Mouse (Mus musculus) megakaryocyte, embryonic 14.5 days (primary cell): ENCODE data around the gene Olfr49. TPM values are rescaled to one million over a fixed set of nuclear protein-coding genes. Genes with fewer than 3 reads are reported as not detected.

Experiments used
- H3K27me3 ChIP-seq: replicated peaks from 2 replicates; pipeline ENCODE3; 2012; ENCODE audit warnings: inconsistent platforms
- H3K36me3 ChIP-seq: replicated peaks from 2 replicates; pipeline ENCODE3; 2012; ENCODE audit warnings: low read length, inconsistent platforms, mixed read lengths
- H3K4me1 ChIP-seq: 2 replicates; pipeline ENCODE4 v1.6.1; 2012; ENCODE audit warnings: inconsistent platforms
- H3K4me3 ChIP-seq: replicated peaks from 2 replicates; pipeline ENCODE3; 2012; ENCODE audit warnings: moderate library complexity, mild to moderate bottlenecking, inconsistent platforms
- H3K9me3 ChIP-seq: 2 replicates; pipeline ENCODE4 v1.6.1; 2012; ENCODE audit warnings: inconsistent platforms
- FLI1 ChIP-seq: IDR thresholded peaks from 2 replicates; pipeline ENCODE4 v1.6.1; 2012; ENCODE audit warnings: low read length, inconsistent platforms, mixed read lengths
- GATA1 ChIP-seq: IDR thresholded peaks from 3 replicates; pipeline ENCODE4 v1.6.1; 2012; ENCODE audit warnings: mixed read lengths, low read length, inconsistent platforms, borderline replicate concordance
- polyA plus RNA-seq: library from polyadenylated mRNA; stranded (reverse); fragments of >175 nt; gene quantifications from 2 replicates; pipeline ENCODE4 v1.2.3, GENCODE M21; 2012; ENCODE audit warnings: low replicate concordance; ENCODE audit not compliant: insufficient read depth

Gene Olfr49
- polyA plus RNA-seq, 1 experiment, result not detected

GRCm38 (mm10) chr14:54263099-54263498 is 21.6 kb downstream of the Olfr49 start:
- peaks cover 76% of the 10 kb centered on the region for H3K36me3 ChIP-seq
- no peaks in the 10 kb centered on the region for H3K9me3 ChIP-seq
- no peaks in the 10 kb centered on the region for H3K27me3 ChIP-seq
- TF ChIP-seq FLI1 (no peak), GATA1 (no peak)
- peaks cover 32% of the 10 kb centered on the region for H3K4me1 ChIP-seq
- H3K4me3 ChIP-seq, result no peak overlapping the region

- H3K36me3 ChIP-seq, result peaks cover 71% of the 10 kb centered on the region
- no peaks in the 10 kb centered on the region for H3K27me3 ChIP-seq
- H3K4me1 ChIP-seq, result peaks cover 32% of the 10 kb centered on the region
- no peak for TF ChIP-seq GATA1
- TF ChIP-seq FLI1, result no peak
- H3K9me3 ChIP-seq, result no peaks in the 10 kb centered on the region
- no peak overlapping the region for H3K4me3 ChIP-seq
Observed at GRCm38 (mm10) chr14:54262622-54263021, 22.1 kb downstream of the Olfr49 start.

- no peak overlapping the region for H3K4me3 ChIP-seq
- H3K27me3 ChIP-seq, result no peaks in the 10 kb centered on the region
- H3K4me1 ChIP-seq, result peaks cover 32% of the 10 kb centered on the region
- no peaks in the 10 kb centered on the region for H3K9me3 ChIP-seq
- H3K36me3 ChIP-seq, result peaks cover 59% of the 10 kb centered on the region
- TF ChIP-seq FLI1 (no peak), GATA1 (no peak)
Observed at GRCm38 (mm10) chr14:54261386-54261785, 23.4 kb downstream of the Olfr49 start.

- Histone ChIP-seq H3K4me3 (peak overlapping the region; percentile 91), H3K27me3 (no peaks in the 10 kb centered on the region)
- TF ChIP-seq FLI1, result no peak
- TF ChIP-seq GATA1, result no peak
Observed at GRCm38 (mm10) chr14:54260196-54260595, 24.5 kb downstream of the Olfr49 start.

GRCm38 (mm10) chr14:54259722-54260085 is 25.0 kb downstream of the Olfr49 start:
- no peak for TF ChIP-seq FLI1
- Histone ChIP-seq H3K9me3 (no peaks in the 10 kb centered on the region), H3K27me3 (no peaks in the 10 kb centered on the region), H3K4me3 (peak overlapping the region; percentile 91), H3K4me1 (peaks cover 37% of the 10 kb centered on the region), H3K36me3 (peaks cover 42% of the 10 kb centered on the region)

More at GRCm38 (mm10) chr14:54260196-54260595, 24.5 kb downstream of the Olfr49 start:
- Histone ChIP-seq H3K36me3 (peaks cover 47% of the 10 kb centered on the region), H3K4me1 (peaks cover 32% of the 10 kb centered on the region), H3K9me3 (no peaks in the 10 kb centered on the region)

GRCm38 (mm10) chr14:54259003-54259721 is 25.6 kb downstream of the Olfr49 start:
- Histone ChIP-seq H3K27me3 (no peaks in the 10 kb centered on the region), H3K9me3 (no peaks in the 10 kb centered on the region), H3K36me3 (peaks cover 37% of the 10 kb centered on the region), H3K4me3 (peak overlapping the region; percentile 91), H3K4me1 (peaks cover 42% of the 10 kb centered on the region)
- TF ChIP-seq FLI1, result no peak
- no peak for TF ChIP-seq GATA1

GRCm38 (mm10) chr14:54258131-54258670 is 26.5 kb downstream of the Olfr49 start:
- Histone ChIP-seq H3K27me3 (no peaks in the 10 kb centered on the region), H3K4me3 (no peak overlapping the region), H3K9me3 (no peaks in the 10 kb centered on the region), H3K4me1 (peaks cover 43% of the 10 kb centered on the region), H3K36me3 (peaks cover 29% of the 10 kb centered on the region)
- TF ChIP-seq FLI1 (no peak), GATA1 (no peak)

- Histone ChIP-seq H3K4me3 (peak overlapping the region; percentile 95), H3K4me1 (peaks cover 47% of the 10 kb centered on the region), H3K27me3 (no peaks in the 10 kb centered on the region), H3K36me3 (peaks cover 15% of the 10 kb centered on the region), H3K9me3 (no peaks in the 10 kb centered on the region)
- TF ChIP-seq FLI1, result no peak
- no peak for TF ChIP-seq GATA1
Observed at GRCm38 (mm10) chr14:54254670-54255202, 30.0 kb downstream of the Olfr49 start.

GRCm38 (mm10) chr14:54253741-54254291 is 30.9 kb downstream of the Olfr49 start, which contains the start of the genes Dad1 and Abhd4:
Gene Dad1 (minus strand): TSS chr14:54254104.
Gene Abhd4 (plus strand): TSS chr14:54254188.
- H3K36me3 ChIP-seq, result peaks cover 24% of the 10 kb centered on the region
- H3K9me3 ChIP-seq, result no peaks in the 10 kb centered on the region
- TF ChIP-seq GATA1 (0 out of 3 replicates have a peak, but pooled peaks have one; percentile 38), FLI1 (no peak)
- peak within 1 kb of the TSS; percentile 95 for H3K4me3 ChIP-seq
- H3K4me1 ChIP-seq, result peaks cover 53% of the 10 kb centered on the region
- H3K27me3 ChIP-seq, result no peaks in the 10 kb centered on the region

GRCm38 (mm10) chr14:54250122-54250521 is 34.6 kb downstream of the Olfr49 start:
- H3K9me3 ChIP-seq, result no peaks in the 10 kb centered on the region
- TF ChIP-seq GATA1 (no peak), FLI1 (no peak)
- H3K4me1 ChIP-seq, result peaks cover 78% of the 10 kb centered on the region
- H3K27me3 ChIP-seq, result no peaks in the 10 kb centered on the region
- peak overlapping the region; percentile 14 for H3K4me3 ChIP-seq
- peaks cover 58% of the 10 kb centered on the region for H3K36me3 ChIP-seq
